In genomic region chr11:52053371-52053770, GRCm38 (mm10) we compare ENCODE assay signal across 23 mouse cellular contexts. TPM values are rescaled to one million over a fixed set of nuclear protein-coding genes. Genes with fewer than 3 reads are reported as not detected.
DNase-seq lines count a peak whose midpoint lies in the region; ATAC-seq lines count a peak whose summit lies in the region.
"Had no signal": no experiment of that assay in that cellular context is flagged by ENCODE, and none has a peak within 500 bp of the region (broad histone marks: within the 10 kb centered on the region; RNA-seq: fewer than 3 reads in every experiment).

No protein-coding gene starts in this region.

- no peak overlapping the region for H3K4me3 ChIP-seq in heart, embryonic 14.5 days (ENCODE audit: control insufficient read depth in 1 of 2, insufficient read depth in 1 of 2, low read depth in 1 of 2, low read length in 2 of 2)
- H3K4me3 ChIP-seq: embryonic facial prominence, embryonic 15.5 days; forebrain, embryonic 10.5 days; midbrain, embryonic 13.5 days had no signal

- peaks cover 11 to 12% of the 10 kb centered on the region in 2 experiments; a peak in 3 of 4 replicates for H3K4me1 ChIP-seq in heart, embryonic 14.5 days (ENCODE audit: control insufficient read depth in 2 of 2, insufficient read depth in 2 of 2, low read length in 2 of 2)
- H3K4me1 ChIP-seq: embryonic facial prominence, embryonic 15.5 days; forebrain, embryonic 10.5 days; midbrain, embryonic 13.5 days had no signal

- 0 out of 4 replicates have a peak overlapping the region, but pooled peaks have one; percentile 2 to 4 for H3K27ac ChIP-seq in heart, embryonic 14.5 days (replicated peaks in 1 of 2; ENCODE audit: control insufficient read depth in 1 of 2, insufficient read depth in 1 of 2, low read depth in 2 of 2, low read length in 2 of 2)
- H3K27ac ChIP-seq: embryonic facial prominence, embryonic 15.5 days; forebrain, embryonic 10.5 days; hindbrain, postnatal 0 days; midbrain, embryonic 13.5 days had no signal

- 66% methylated on average over 6 of the region's 6 CpGs for WGBS in heart, embryonic 14.5 days

- no peaks in the 10 kb centered on the region for H3K9me3 ChIP-seq in heart, embryonic 14.5 days (ENCODE audit: control insufficient read depth, low read length)
- H3K9me3 ChIP-seq: embryonic facial prominence, embryonic 15.5 days; forebrain, embryonic 10.5 days; midbrain, embryonic 13.5 days had no signal

- DNase-seq in adrenal gland, adult 2 months, result peak; percentile 56
- DNase-seq in adrenal gland, postnatal 4 days (ENCODE audit: low spot score in 2 of 2), result no peak
- DNase-seq in heart, adult 11 months, result no peak
- peak; percentile 31 for DNase-seq in 3134 (ENCODE audit: extremely low read depth, insufficient read length, low spot score)
- DNase-seq in adrenal gland, postnatal 36 days, result peak; percentile 20 to 44
- DNase-seq in layer of hippocampus, adult 9-10 months (ENCODE audit: low spot score), result no peak
- no peak for DNase-seq in yolk sac, embryonic 10.5 days (ENCODE audit: low spot score)
- DNase-seq: cerebellum, adult 9-11 months; gastrocnemius, postnatal 36 days; kidney, adult 9 months; kidney, postnatal 14 days; lung, adult 18-20 months; lung, postnatal 14 days; thymus, adult 2 months; thymus, postnatal 4 days had no signal

- ATAC-seq in heart, embryonic 14.5 days (ENCODE audit: insufficient number of reproducible peaks, insufficient read depth, low FRiP score, low read depth), result no peak
- ATAC-seq: forebrain, embryonic 16.5 days; hindbrain, postnatal 0 days; intestine, embryonic 16.5 days; midbrain, embryonic 13.5 days had no signal

- H3K9ac ChIP-seq in heart, embryonic 14.5 days (ENCODE audit: low read length), result no peak overlapping the region
- H3K9ac ChIP-seq: embryonic facial prominence, embryonic 15.5 days; midbrain, embryonic 13.5 days had no signal

- H3K36me3 ChIP-seq in heart, embryonic 14.5 days (ENCODE audit: control insufficient read depth, insufficient read depth, low read length), result no peaks in the 10 kb centered on the region
- H3K36me3 ChIP-seq: embryonic facial prominence, embryonic 15.5 days; forebrain, embryonic 10.5 days; midbrain, embryonic 13.5 days had no signal

- H3K4me2 ChIP-seq in heart, embryonic 14.5 days (ENCODE audit: low read length), result no peak overlapping the region
- H3K4me2 ChIP-seq: embryonic facial prominence, embryonic 15.5 days; liver, embryonic 11.5 days; midbrain, embryonic 13.5 days had no signal

- no peaks in the 10 kb centered on the region for H3K27me3 ChIP-seq in heart, embryonic 14.5 days (ENCODE audit: control insufficient read depth, insufficient read depth, low read length)
- H3K27me3 ChIP-seq: embryonic facial prominence, embryonic 15.5 days; midbrain, embryonic 13.5 days had no signal

RNA-seq across cellular contexts. Expression of gene Ppp2ca, which starts 45.1 kb away (rescaled TPM):
- total RNA-seq in adrenal gland, adult 2 months (2021), result 10 to 100 TPM; 69.0 to 90.8 TPM
- polyA plus RNA-seq in adrenal gland, adult 2 months (2012; rRNA removed), result 17.5 and 19.2 TPM in 2 replicates
- total RNA-seq in adrenal gland, postnatal 4 days (2021), result 10 to 100 TPM; 80.0 to 83.4 TPM
- 81.1 and 86.7 TPM in 2 replicates for polyA plus RNA-seq in heart, embryonic 14.5 days (2014; fragmentation: Nextera tagmentation; extraction: Ambion mirVana)
- total RNA-seq in adrenal gland, postnatal 36 days (2021), result 10 to 100 TPM; 78.0 to 84.2 TPM

RNA-seq across cellular contexts. Expression of gene Cdkl3, which starts 49.4 kb away (rescaled TPM):
- total RNA-seq in adrenal gland, adult 2 months (2021), result 1 to 10 TPM; 3.7 to 4.3 TPM
- polyA plus RNA-seq in adrenal gland, adult 2 months (2012; rRNA removed), result 1.1 TPM in 2 replicates
- 1 to 10 TPM; 7.9 to 8.0 TPM for total RNA-seq in adrenal gland, postnatal 4 days (2021)
- polyA plus RNA-seq in heart, embryonic 14.5 days (2014; fragmentation: Nextera tagmentation; extraction: Ambion mirVana), result 9.1 and 10.1 TPM in 2 replicates
- 1 to 10 TPM; 3.3 to 4.8 TPM for total RNA-seq in adrenal gland, postnatal 36 days (2021)

RNA-seq across cellular contexts. Expression of gene Ube2b, which starts 52.8 kb away (rescaled TPM):
- total RNA-seq in adrenal gland, adult 2 months (2021), result 100 to 1,000 TPM; 133 to 196 TPM
- polyA plus RNA-seq in adrenal gland, adult 2 months (2012; rRNA removed), result 30.9 and 43.4 TPM in 2 replicates
- total RNA-seq in adrenal gland, postnatal 4 days (2021), result 100 to 1,000 TPM; 131 to 142 TPM
- polyA plus RNA-seq in heart, embryonic 14.5 days (2014; fragmentation: Nextera tagmentation; extraction: Ambion mirVana), result 187 and 193 TPM in 2 replicates
- total RNA-seq in adrenal gland, postnatal 36 days (2021), result 100 to 1,000 TPM; 145 to 160 TPM

Comparison
In these comparisons a context has a peak if more than half of its experiments do, and no peak if none do; other contexts are left out.
1. DNase-seq: peak in adrenal gland, adult 2 months (single experiment), 3134 (single experiment) and adrenal gland, postnatal 36 days (2 of 2); none in adrenal gland, postnatal 4 days (0 of 2), heart, adult 11 months (single experiment), layer of hippocampus, adult 9-10 months (single experiment) and yolk sac, embryonic 10.5 days (single experiment).